Mouse (Mus musculus): Measurements from ENCODE around the gene Slc16a1. TPM values are rescaled to one million over a fixed set of nuclear protein-coding genes. Genes with fewer than 3 reads are reported as not detected.

Gene Slc16a1
- polyA plus RNA-seq, 1 experiment from 2014 or later: 39.6 TPM

Other genes with a start within 250 kb of the Slc16a1 start
- 11.2 and 11.5 TPM in 2 replicates for gene Lrig2, start 126.8 kb upstream of the Slc16a1 start, polyA plus RNA-seq (2015; fragmentation: Nextera tagmentation; extraction: Ambion mirVana)
- gene Ppm1j, start 142.4 kb downstream of the Slc16a1 start, polyA plus RNA-seq (2015; fragmentation: Nextera tagmentation; extraction: Ambion mirVana): 4.8 and 7.7 TPM in 2 replicates
- 0.07 and 0.10 TPM in 2 replicates for gene Fam19a3, start 143.2 kb downstream of the Slc16a1 start, polyA plus RNA-seq (2015; fragmentation: Nextera tagmentation; extraction: Ambion mirVana)
- 119 and 128 TPM in 2 replicates for gene Rhoc, start 149.7 kb downstream of the Slc16a1 start, polyA plus RNA-seq (2015; fragmentation: Nextera tagmentation; extraction: Ambion mirVana)
- 38.4 and 42.6 TPM in 2 replicates for gene Mov10, start 179.9 kb downstream of the Slc16a1 start, polyA plus RNA-seq (2015; fragmentation: Nextera tagmentation; extraction: Ambion mirVana)
- gene St7l, start 225.3 kb downstream of the Slc16a1 start, polyA plus RNA-seq (2015; fragmentation: Nextera tagmentation; extraction: Ambion mirVana): 30.9 and 34.2 TPM in 2 replicates
- gene Capza1, start 225.8 kb downstream of the Slc16a1 start, polyA plus RNA-seq (2015; fragmentation: Nextera tagmentation; extraction: Ambion mirVana): 119 and 131 TPM in 2 replicates

All from kidney, postnatal 0 days (tissue).